In the genomic region with DNA sequence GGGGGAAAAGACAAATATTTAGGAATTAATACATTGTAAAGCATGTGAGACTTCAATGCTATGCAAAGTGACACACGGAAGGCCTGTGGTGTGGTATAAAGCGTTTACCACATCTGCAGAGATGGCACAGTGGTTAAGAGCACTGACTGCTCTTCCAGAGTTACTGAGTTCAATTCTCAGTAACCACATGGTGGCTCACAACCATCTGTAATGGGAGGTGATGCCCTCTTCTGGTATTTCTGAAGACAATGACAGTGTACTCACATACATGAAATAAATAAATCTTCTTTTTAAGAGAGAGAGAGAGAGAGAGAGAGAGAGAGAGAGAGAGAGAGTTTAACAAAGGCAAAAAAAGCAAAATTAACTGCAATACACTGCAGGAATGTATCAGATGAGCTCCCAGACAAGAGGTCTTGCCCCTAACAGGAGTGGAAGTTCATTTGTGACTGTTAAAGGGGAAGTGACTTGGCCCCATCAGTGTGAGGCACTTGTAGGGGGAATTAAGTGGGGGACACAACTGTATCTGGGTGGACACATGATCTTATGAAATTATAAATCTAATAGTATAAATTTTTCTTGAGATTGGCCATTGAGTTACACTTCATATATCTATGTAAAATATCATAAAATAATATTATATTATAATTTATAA, we compare ENCODE assay signal across 30 mouse cellular contexts. TPM values are rescaled to one million over a fixed set of nuclear protein-coding genes. Genes with fewer than 3 reads are reported as not detected.
"Had no signal": no experiment of that assay in that cellular context is flagged by ENCODE, and none has a peak within 500 bp of the region (broad histone marks: within the 10 kb centered on the region; RNA-seq: fewer than 3 reads in every experiment).

No protein-coding gene starts in this region.

- H3K4me3 ChIP-seq: gastrocnemius, adult 2 months; heart, embryonic 10.5 days; heart, embryonic 12.5 days; hindbrain, embryonic 13.5 days; hindbrain, embryonic 15.5 days; kidney, embryonic 15.5 days; limb, embryonic 10.5 days; limb, embryonic 12.5 days; liver, embryonic 13.5 days; liver, embryonic 15.5 days had no signal

- H3K27me3 ChIP-seq: heart, embryonic 12.5 days; hindbrain, embryonic 13.5 days; hindbrain, embryonic 15.5 days; kidney, embryonic 15.5 days; limb, embryonic 12.5 days; liver, embryonic 13.5 days; liver, embryonic 15.5 days had no signal

- H3K4me1 ChIP-seq: heart, embryonic 10.5 days; heart, embryonic 12.5 days; hindbrain, embryonic 13.5 days; hindbrain, embryonic 15.5 days; limb, embryonic 10.5 days; limb, embryonic 12.5 days; liver, embryonic 15.5 days had no signal

- DNase-seq: gastrocnemius, adult 2 months; gastrocnemius, postnatal 10 days; gastrocnemius, postnatal 25 days; heart, adult 18-20 months; heart, postnatal 10 days; kidney, adult 11 months; kidney, adult 2 months; kidney, adult 9 months; kidney, postnatal 14 days; kidney, postnatal 36 days; layer of hippocampus, adult 9-11 months; layer of hippocampus, postnatal 36 days; liver; liver, embryonic 13.5 days; liver, postnatal 0 days had no signal

- ATAC-seq: hindbrain, postnatal 0 days; intestine, embryonic 16.5 days; liver, postnatal 0 days had no signal

- H3K9me3 ChIP-seq: heart, embryonic 10.5 days; heart, embryonic 12.5 days; hindbrain, embryonic 13.5 days; hindbrain, embryonic 15.5 days; kidney, embryonic 15.5 days; limb, embryonic 10.5 days; limb, embryonic 12.5 days; liver, embryonic 13.5 days; liver, embryonic 15.5 days had no signal

- H3K36me3 ChIP-seq: heart, embryonic 10.5 days; heart, embryonic 12.5 days; hindbrain, embryonic 13.5 days; hindbrain, embryonic 15.5 days; kidney, embryonic 15.5 days; limb, embryonic 10.5 days; limb, embryonic 12.5 days; liver, embryonic 13.5 days; liver, embryonic 15.5 days had no signal

- H3K9ac ChIP-seq: heart, embryonic 12.5 days; hindbrain, embryonic 13.5 days; hindbrain, embryonic 15.5 days; kidney, embryonic 15.5 days; limb, embryonic 12.5 days; liver, embryonic 13.5 days; liver, embryonic 15.5 days; liver, postnatal 0 days had no signal

- H3K4me2 ChIP-seq: heart, embryonic 12.5 days; hindbrain, embryonic 13.5 days; hindbrain, embryonic 15.5 days; kidney, embryonic 15.5 days; limb, embryonic 12.5 days; liver, embryonic 11.5 days; liver, embryonic 13.5 days; liver, embryonic 15.5 days had no signal

- H3K27ac ChIP-seq: gastrocnemius, adult 2 months; heart, embryonic 10.5 days; hindbrain, embryonic 13.5 days; hindbrain, embryonic 15.5 days; hindbrain, postnatal 0 days; kidney, embryonic 15.5 days; kidney, postnatal 0 days; limb, embryonic 10.5 days; limb, embryonic 12.5 days; liver, embryonic 13.5 days; liver, embryonic 15.5 days had no signal

RNA-seq across cellular contexts. Expression of gene Mfsd2a, which starts 29.9 kb away (rescaled TPM):
- total RNA-seq: heart, adult 8-10 months; heart, postnatal 25 days; hematopoietic stem cell, adult 5-6 weeks had no signal
- polyA plus RNA-seq: liver, postnatal 0 days had no signal
